Mouse (Mus musculus) T-helper 1 cell (primary cell): ENCODE results near the gene Smarca5.

ENCODE experiments used
- in situ Hi-C: fragments of 300-600 bp; cut with MboI, MseI; formaldehyde crosslinking; loops from one replicate; pipeline ENCODE4 v1.15.1; 2025; ENCODE audit warnings: high pct_unique_total_duplicates

The Smarca5 gene

DNA sequence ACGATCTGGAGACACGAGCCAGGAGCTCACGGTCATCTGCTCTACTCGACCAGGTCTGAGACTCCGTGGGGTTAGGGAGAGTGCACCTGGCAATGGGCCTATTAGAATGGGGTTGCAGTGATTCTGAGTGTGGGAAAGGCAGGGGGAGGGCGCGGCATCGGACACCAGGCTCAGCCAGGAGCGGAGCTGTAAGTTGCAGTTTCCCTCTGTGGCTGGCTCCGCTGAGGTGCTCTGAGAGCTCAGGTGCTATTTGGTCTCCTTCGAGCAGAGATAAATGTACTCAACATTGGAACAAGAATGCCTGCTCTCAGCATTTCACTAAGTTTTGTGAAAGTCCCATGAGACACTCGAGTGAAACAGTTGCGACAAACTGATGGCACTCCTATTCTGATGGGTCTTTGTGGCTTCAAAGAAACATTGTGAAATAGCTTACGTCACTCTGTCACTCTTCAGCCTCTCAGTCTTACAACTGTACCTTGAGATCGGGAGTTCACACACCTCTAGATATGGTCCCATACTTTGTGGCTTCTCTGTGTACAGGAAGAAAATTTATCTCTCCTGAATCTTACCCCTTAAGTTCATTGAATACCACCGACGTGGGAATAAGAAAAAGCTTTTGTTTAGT is 69.9 kb downstream of the Smarca5 start:
- in situ Hi-C loops = no loop called here

DNA sequence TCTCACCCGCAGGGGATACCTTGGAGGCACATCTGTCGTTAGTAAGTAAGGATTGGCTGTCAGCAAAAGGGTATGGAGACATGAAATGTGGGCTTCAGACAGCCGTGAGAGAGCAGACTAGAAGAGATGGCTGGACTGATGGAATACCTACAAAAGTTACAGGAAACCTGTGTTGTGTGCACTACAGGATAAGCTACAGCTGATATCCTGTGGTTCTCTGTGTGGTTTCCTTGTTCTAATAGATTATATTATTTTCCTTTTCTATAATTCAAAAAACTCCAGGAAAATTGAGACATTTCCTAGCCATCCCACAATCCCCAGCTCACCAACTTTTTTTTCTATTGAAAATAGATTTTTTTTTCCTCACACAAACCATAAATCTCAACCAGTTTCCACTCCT is 75.8 kb downstream of the Smarca5 start:
- in situ Hi-C loops = no loop called here

DNA sequence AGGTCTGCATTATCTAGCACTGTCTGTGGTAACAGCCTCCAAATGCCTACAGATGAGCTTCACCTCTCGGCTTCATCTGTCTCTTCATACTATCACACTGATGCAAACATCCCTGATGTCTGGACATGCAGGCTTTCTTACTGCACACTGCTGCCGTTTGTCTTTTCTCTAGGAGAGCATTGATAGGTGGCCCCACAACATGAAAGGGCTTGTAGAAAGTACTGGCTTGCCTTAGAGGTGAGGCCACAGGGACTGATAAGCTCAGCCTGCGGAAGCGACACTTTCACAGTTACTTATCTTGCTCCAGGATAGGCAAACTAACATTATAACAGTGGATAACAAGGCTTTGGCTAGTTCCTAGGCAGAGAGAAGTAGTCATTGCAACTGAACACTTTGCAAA is 78.2 kb downstream of the Smarca5 start:
- in situ Hi-C loops = no loop called here

DNA sequence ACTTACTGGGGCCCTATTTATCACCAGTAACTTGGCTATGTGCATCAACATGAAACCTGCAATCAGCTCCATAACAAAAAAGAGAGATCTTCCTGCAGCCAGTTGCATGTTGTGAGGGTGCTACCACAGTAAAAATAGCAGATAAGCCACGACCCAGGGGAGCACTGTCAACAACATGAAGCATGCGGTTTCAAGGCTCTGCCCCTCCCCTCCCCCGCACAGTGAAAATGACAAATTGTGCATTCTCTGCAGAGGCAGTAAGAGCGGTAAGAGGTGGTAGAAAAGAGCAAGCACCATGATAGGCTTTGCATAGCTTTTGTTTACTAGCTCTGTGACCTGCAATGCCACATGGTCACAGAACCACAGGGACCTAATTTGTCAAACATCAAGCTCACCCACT is 81.7 kb downstream of the Smarca5 start:
- in situ Hi-C loops = no loop called here
